Mouse (Mus musculus): ENCODE results near the gene Bco1.

Gene Bco1

DNA sequence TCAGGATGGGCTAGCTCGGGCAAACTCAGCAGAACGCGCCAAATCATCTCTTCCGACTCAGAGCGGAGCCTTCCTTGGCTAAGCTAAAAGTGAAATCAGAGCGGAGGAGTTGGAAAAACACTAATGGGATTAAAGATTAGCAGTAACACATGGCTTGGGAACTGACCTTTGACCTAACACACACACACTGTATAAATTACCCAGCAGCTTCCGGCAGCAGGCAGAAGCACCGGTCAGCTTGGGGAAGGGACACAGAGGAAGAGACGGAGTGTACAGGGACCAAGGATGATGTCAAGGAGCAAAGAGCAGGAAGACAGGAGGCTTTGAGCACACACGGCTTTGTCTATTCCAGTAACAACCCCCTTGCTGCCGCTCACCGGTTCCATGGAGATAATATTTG, at the start of gene Bco1:
TSS of gene Bco1 (plus strand) at position 208 of the 400 bp plus-strand sequence.
- no peak for DNase-seq

DNA sequence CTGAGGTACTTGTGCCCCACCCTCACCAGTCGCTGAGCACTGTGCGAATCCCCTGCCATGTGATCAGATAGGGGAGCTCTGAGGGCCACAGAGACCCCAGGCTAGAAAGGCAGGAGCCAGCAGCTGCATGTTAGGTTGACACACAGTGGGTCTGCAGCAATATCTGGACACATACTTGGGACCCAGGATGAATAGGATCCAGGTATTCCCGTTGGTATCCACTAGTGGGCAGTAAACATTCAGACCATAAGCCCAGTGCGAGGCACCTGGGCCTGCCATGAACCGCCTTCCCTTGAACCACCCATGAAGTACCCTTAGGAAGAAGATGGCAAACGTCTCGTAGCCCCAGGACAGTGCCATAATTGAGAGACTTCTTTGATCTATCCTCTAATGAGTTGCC, 46.2 kb upstream of the Bco1 start:
- no peak for DNase-seq

DNA sequence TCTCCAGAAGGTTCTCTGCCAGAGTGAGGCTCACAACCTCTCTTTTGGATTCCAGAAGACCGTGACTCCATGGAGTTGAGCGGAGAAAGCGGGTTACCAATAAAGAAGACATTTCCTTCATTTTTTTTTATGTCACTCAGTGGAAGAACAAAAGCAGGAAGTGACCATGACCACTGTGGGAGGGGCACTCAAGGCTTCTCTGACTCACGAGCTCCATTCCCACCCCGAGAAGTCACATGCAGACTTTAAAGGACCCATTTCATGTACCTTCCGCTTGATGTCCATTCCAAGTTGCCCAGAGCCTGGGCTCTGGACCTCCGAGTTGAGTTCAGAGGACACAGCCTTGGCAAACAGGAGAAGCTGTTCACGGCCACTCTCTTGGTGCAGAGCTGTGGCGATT, 44.9 kb upstream of the Bco1 start:
- no peak for DNase-seq

DNA sequence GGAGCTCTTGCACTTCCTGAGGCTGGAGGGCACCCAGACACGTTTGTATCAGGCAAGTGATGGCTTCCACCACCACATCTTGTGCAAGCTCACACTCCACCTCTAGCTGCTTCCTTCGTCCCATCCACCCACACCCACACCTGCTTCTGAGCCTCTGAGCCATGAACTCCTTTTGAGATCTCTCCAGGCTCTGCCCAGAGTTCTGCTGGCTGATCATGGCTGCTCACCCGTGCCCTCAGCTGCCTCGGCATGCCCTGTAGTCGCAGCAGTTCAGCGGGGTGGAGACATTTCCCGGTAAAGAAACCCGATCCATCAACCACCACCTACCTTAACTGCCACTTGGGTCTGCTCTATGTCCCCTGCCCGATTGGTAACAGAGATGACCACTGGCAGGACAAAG, 44.3 kb upstream of the Bco1 start:
- no peak for DNase-seq

DNA sequence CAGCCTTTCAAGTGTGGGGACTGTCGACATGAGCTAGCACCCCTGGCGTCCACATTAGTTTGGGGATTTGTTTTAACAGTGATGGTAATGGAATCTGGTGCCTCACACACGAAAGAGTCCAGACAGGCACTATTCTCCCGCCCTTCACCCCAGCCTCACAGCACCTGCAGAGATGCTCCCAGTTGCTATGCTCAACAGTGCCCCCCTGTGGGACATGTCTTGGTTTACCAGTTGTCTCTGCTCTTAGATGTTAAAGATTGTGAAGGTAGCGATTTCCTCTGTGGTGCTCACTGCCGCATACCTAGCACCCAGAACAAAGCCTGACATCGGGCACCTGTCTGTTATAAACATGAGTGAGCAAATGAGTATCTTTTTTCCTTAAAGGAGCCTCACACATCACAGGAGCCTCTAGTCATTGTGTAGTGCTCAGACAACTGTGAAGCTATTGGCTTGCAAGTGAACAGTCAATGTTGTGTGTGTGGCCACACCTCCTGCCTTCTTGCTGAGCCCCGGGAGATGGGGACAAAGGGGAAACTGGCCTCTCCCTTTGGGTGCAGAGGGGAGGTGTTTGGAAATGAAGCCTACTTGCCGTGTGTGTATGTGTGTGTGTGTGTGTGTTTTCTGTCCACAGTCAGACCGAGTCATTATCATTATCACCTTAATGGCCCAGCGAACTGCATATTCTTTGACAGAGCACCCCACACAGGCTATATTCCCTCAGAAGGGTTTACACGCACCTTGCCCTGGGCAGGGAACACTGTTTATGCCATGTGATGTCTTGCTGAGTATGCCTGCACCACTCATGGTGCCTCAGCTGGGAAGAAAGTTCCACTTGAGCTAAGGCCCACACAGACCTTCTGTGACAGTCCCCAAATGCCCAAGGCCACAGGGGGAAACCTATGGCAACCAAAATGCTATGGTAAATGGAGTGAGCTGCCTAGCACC, 42.2 kb upstream of the Bco1 start:
- DNase-seq, result no peak

DNA sequence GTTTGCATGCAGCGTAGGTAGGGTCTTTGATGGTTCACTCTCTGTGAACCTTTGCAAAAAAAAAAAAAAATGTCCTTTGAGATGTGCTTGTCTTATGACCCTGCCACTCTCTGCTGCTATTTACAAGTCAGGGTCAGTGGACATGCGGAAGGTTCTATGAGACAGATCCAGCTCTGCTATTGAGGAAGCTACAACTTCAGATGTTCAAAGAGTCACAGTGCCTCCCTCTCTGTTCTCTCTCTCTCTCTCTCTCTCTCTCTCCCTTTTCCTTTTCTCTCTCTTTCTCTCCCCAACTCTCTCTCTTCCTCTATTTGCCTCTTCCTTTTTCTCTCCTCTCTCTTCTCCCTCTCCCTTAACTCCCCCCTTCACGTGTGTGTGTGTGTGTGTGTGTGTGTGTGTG, 41.5 kb upstream of the Bco1 start:
- no peak for DNase-seq

DNA sequence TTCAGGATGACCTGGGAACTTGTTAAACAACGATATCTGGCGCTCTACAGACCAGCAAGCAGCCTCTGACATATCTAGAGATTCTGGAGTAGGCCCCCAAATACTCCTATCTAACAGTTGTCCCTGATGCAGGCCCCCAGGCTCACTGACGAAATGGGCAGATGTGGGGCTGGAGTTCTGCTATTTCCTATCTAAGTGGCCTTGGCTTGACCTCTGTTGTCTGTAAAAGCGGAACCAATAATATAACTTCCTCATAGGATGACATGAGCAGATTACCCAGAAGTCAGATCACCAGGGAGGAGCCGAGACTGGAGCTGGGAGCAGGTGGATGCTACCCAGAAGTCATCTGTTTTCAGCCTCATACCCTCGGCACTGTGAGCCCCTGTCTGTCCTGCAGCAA, 40.6 kb upstream of the Bco1 start:
- no peak for DNase-seq

DNA sequence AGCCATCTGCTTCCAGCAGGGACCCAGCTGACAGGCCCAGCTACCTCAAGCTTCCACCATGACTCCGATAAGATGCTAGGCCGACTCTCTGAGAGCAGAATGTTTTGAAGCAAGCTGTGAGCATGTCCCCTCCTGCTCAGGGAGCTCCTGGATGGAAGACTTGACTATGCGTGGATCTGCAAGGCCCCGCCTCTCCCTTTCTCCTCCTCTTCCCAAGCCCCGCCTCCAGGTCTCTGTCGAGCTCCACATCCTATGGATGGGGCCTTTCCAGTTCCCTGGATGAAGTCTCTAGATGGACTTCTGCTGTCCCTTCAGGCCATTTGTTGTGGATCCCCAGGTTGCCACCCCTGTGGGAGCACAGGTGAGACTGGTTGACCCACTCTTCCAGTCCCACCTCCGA, 36.6 kb upstream of the Bco1 start:
- no peak for DNase-seq

DNA sequence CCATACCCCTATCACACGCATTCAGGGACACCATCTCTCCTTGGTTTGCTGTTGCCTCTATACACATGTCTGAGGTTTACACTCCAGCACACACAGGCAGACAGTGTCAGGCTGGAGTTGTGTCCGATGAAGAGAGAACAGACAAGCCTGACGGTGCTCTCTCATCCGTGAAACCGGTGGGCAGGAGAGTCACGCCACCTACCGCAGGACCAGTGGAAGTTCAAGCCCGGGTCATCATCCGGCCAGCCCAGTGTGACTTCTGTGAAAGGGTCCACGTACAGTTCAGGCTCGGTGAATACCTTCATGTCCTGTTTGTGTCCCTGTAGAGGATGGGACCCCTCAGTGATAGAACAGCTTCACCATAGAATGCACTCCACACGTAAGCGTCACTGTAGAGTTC, 35.3 kb upstream of the Bco1 start:
- no peak for DNase-seq

DNA sequence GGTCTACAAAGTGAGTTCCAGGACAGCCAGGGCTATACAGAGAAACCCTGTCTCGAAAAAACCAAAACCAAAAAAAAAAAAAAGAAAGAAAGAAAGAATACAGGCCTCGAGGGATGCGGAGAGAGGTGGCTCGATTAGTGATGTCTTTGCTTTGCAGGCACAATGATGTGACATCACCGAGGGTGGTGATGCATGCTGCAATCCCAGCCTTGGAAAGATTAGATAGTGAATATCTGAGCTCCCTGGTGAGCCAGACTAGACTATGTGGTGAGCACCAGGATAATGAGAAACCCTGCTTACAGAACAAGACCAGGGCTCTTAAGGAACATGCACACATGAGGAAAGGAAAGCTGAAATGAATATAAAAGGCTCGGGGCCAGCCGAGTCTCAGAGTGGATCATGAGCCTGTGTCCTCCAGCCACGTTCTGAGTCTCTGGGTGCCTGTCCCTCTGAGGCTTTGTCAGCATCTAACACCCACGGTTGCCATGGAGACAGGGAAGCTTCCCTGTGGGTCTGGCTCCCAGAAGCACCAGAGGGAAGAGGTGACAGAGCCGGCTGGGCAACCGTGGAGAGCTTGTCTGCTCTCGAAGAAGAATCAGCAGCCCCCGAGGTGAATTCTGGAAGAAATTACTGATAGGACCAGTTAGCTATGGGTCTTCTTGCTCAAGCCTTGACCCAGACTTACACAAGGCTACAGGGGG, 34.3 kb upstream of the Bco1 start:
- peak; percentile 58 for DNase-seq

DNA sequence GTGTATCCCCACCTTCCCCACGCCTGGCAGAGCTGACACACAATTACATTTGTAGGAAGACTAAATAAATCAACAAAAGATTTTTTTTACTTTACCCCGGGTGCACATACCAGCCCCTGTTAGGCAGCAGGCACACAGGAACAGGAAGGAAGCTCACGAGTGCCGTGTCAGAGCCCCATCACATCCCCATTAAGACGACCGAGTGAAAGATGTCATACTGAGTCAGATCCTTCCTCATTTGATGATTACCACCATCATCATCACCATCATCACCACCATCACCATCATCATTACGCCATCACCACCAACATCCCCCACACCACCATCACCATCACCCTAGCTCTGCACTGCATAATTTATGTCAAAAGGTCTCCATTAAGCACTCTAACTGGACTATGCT, 28.7 kb upstream of the Bco1 start:
- no peak for DNase-seq

DNA sequence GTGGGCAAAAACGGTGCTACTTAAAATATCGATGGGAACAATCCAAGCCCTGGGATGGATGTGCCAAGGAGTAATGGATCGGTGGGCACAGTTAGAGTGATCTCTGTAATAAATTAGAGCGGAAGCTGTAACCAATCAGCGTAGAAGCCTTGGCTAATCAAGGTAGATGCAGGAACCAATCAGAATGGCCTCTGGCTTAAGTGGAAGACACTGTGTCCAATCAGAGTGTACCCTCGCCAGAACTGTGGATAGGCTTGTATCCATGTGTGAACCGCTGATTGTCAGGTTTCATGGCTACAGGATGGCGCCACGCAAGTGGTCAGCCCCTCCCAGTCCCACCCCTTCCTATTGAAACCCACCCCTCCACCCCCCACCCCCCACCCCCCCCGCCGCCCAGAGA, 28.3 kb upstream of the Bco1 start:
- DNase-seq, result no peak

DNA sequence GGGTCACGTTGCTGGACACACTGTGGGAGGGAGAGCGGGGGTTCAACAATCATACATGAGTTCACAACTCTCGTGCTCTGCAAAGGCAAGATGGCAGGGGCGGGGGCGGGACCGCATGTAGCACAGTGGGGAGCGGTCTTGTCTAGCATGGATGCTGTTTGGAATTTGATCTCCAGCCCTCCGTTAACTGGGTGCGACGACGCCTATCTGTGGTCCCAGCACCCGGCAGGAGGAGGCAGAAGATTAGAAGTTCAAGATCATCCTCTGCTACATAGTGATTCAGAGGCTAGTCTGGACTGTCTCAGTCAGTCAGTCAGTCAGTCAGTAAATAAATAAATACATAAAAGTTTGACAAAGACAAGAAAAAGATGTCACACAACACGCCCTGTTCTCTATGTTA, 27.4 kb upstream of the Bco1 start:
- no peak for DNase-seq

DNA sequence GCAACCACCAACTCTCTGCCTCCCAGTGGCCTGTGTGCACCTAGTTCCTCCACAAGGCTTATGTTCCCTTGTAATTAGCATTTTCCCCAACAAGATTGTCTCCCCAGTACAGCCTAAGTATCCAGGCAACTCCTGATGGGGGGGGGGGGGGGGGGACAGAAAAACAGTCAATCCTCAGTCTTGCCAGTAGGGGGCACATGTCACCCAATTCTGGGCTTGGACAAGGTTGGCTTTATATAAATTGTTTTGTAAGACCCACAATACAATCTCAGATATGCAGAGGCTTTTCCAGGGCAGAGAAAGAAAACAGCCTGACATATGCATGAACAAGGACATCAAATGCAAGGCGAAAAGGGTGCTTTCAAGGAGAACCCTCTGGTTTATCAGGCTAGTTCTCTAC, 25.9 kb upstream of the Bco1 start:
- no peak for DNase-seq

DNA sequence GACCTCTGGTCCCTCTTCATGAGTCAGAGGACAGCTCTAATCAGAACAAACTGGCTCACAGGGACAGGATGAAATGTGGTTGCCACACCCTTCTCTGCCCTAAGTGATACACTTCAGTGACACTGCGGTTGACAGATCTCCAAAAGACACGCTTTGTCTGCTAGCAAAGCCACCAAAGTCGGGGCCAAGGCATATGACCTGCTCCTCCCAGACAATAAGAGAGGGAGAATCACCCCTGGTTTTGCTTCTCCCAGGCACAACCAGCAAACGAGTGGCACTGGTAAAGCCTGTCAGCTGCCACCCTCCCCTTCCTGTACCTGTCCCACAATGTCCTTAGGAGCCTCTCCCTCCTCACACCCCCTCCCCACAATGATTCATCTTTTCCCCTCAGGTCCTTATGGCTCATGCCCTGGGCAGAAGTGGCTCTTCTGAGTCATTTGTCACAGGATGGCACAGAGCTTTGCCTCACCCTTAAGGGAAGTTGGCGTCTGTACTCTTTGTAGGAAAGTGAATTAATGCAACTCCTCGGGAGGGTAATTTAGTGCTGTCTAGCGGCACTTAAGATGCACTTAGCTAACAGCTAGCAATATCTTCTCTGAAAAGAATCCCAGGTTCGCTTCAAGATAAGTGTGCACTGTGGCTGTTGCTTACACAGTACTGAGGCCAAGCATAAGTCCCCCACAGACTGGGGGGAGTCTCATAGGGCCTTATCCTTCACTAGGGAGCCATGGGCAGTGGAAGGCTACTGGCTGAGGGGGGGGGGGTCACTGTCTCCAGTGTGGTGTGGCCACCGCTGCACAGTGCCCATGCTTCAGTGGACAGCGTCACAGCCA, 21.1 kb upstream of the Bco1 start:
- DNase-seq, result no peak

DNA sequence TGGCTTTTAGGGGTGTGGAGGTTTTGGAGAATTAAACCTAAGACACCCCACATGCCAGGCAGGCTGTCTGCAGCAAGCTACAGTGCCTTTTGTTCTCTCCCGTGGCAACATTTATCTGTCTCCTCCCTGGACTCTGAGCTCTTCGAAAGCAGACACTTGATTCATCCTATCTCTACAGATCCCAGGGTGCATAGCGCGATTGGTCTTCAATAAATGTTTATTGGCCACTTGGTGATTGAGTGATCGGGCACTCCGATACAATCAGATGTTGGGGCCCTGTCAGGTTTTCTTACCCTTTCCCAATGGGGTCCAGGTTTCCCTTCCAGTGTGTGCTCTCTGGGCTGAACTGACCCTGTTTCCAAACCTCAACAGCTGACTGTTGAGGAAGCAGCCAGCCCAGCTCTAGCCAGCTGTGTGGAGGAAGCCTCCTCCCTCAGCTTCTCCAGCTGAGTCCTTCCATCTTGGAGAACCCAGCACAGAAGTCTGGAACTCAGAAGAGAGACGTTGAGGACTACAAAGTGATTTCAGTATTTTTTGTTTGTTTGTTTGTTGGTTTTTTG, 17.2 kb upstream of the Bco1 start:
- DNase-seq, result no peak

DNA sequence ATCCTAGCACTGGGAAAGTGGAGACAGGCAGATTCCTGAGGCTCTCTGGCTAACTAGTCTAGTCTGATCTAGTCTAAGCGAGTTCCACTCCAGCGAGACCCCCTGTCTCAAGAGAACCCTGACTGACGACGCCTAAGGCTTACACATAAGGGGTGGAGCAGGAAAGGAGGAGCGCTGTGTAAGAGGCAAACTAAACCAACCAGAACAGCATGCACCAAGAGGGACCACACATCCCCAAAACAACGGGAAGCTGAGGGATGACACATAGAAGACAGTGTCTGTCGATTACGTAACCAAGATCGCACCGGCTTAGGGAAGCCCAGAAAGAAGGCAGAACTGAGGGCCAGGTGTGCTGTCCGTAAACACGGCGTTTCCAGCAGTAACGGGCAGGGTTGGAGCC, 16.0 kb upstream of the Bco1 start:
- DNase-seq, result no peak

DNA sequence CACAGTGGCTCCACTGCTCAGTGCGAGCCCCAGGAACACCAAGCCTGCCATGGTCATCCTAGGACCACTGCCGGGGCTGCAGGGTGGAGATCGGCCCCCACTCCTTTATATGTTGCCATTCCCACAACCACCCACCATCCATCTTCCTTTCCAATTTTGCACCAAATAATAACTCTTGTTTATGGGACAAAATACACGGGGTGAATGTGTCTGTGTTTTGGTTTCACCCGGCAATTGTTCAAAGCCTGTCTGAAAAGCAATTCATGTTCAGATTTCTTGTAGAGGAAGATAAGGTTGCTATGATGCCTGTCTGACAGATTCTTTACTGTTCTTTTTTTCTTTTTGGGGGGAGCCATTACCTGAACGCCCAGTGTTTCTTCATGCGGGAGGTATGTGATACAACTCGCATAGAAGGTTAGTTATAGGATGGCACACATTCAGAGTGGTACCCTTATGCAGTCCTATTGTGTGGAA, 13.2 kb upstream of the Bco1 start, which contains the start of gene Pkd1l2:
TSS of gene Pkd1l2 (minus strand) at position 51 of the 474 bp plus-strand sequence.
- no peak for DNase-seq

DNA sequence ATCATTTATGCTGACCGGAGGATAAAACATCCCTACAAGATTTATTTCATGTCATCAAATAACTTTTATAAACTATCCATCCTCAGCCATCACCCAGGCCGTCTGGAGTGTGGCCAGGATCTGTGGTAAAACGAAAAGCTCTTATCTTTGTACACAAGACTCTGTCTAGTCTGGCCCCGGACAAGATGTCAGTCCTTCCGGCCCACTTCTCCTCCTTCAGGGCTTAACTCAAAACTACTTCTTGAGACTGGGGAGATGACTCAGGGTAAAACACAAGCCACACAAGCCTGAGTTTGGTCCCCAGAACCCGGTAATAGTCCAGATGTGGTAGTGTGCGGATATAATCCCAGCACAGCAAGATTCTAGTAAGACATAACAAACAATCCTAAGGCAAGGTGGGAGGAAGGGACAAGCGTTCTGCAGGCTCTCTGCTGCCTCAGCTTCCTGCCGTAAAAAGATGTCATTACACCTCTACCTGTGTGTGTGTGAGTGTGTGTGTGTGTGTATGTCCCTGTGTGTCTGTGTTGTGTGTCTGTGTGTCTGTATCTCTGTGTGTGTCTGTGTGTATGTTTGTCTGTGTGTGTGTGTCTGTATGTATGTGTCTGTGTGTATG, 12.6 kb upstream of the Bco1 start:
- no peak for DNase-seq

DNA sequence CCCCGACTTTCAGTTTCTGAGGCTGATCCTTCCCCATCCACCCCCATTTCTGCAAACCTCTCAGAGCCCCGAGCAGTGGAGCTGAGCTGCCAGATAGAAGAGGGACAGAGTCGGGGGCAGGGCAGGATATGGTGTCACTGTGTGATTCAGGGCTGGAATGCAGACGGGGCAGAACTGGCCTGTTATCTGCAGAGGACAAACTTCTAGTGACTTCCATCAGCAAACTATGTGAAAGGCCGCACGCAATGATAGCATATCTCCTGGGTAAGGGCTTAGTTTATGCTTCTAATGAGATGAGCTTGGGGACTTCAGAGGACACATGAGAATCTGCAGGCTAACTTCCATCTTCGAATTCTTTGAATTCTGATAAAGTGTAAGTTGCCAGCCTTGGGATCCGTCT, 10.1 kb upstream of the Bco1 start:
- no peak for DNase-seq

DNA sequence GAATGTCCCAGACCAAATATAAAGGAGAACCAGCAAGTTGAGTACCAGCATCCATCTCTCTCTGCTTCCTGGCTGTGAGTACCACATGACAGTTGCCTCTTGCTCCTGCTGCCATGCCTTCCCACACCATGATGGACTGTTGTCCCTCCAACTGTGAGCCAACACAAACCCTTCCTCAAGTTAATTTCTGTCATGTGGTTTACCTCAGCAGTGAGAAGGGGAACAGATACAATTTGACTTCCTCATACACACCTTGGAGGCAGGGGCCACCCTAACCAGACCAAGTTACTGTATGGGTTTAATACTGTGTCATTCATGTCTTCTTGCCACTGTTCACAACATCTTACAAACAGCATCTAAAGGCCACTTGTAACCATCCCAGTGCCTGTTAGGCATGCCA, 8.6 kb upstream of the Bco1 start:
- DNase-seq, result no peak

DNA sequence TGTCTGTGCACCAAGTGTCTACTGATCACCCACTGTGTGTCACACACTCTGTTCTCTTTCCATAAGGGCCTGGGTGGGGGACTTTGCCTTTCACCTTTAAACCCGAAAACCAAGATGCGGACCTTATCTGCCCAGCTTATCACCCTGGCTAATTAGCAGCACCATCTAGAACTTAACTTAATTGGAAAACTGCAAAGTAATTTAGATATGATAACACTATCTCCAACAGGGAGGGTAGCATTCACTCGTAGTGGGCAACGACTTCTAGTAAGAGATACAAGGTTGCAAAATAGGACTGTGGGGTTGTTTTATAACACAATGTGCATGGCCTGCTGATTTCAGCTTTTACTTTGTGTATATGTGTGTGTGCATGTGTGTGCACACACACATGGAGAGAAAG, 5.9 kb upstream of the Bco1 start:
- DNase-seq, result no peak

DNA sequence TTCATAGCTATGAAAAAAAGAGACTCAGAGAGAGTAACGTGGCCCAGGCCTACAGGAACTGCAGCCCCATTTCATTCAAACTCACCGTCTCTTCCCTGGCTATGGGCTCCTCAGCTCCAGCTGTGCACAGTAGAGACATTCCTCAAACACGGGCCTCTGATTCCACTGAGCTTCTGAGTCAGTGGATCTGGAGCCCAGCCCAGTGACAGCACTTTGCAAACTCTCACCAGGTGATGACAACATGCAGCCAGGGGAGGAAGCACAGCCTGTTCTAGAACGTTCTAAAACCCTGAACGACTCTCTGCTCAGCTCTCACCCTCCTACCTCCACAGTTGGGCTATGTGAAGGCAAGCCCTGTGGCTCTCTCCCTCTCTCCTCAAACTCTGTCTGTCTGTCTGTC, 1.6 kb upstream of the Bco1 start:
- no peak for DNase-seq

Measured in layer of hippocampus, adult 9-11 months (tissue).